Mouse (Mus musculus) kidney, postnatal 0 days (tissue): Measurements from ENCODE around the gene Rit1. TPM values are rescaled to one million over a fixed set of nuclear protein-coding genes. Genes with fewer than 3 reads are reported as not detected.
"Not testable (repeated sequence)": the region's sequence is repeated elsewhere in the genome, so short reads cannot be mapped to it uniquely, and the experiment has no call there.

Source experiments
- ATAC-seq: fragments of 200-750 bp; cut with Nextera tagmentation; replicated peaks from 2 replicates; pipeline ENCODE4 v1.8.0; 2017; ENCODE audit warnings: low read depth, moderate number of reproducible peaks, moderate TSS enrichment, moderate library complexity; ENCODE audit not compliant: low FRiP score
- DNase-seq: peaks from one replicate; pipeline ENCODE4 v3.0.0-alpha.2; 2016; ENCODE audit warnings: low spot score
- H3K27ac ChIP-seq: fragments of 300-500 bp; sonication (generic); 2 replicates; pipeline ENCODE4 v1.5.1; 2014; ENCODE audit warnings: mild to moderate bottlenecking
- H3K27me3 ChIP-seq: fragments of 300-500 bp; sonication (generic); 2 replicates; pipeline ENCODE4 v1.6.1; 2014; ENCODE audit warnings: low read length, mixed read lengths; ENCODE audit not compliant: insufficient read depth
- H3K36me3 ChIP-seq: fragments of 300-500 bp; sonication (generic); 2 replicates; pipeline ENCODE4 v1.6.1; 2014; ENCODE audit warnings: low read length, mixed read lengths; ENCODE audit not compliant: insufficient read depth
- H3K4me1 ChIP-seq: fragments of 300-500 bp; sonication (generic); replicated peaks from 2 replicates; pipeline ENCODE4 v1.6.1; 2014; ENCODE audit warnings: antibody characterized with exemption, low read length, mixed read lengths; ENCODE audit not compliant: insufficient read depth
- H3K4me2 ChIP-seq: fragments of 300-500 bp; sonication (generic); 2 replicates; pipeline ENCODE4 v1.6.1; 2014; ENCODE audit warnings: mild to moderate bottlenecking, low read length, moderate library complexity, mixed read lengths
- H3K4me3 ChIP-seq: fragments of 300-500 bp; sonication (generic); replicated peaks from 2 replicates; pipeline ENCODE4 v1.5.1; 2014; ENCODE audit warnings: low read depth, low read length
- H3K9ac ChIP-seq: fragments of 300-500 bp; sonication (generic); 2 replicates; pipeline ENCODE4 v1.6.1; 2014; ENCODE audit warnings: low read depth, low read length
- H3K9me3 ChIP-seq: fragments of 300-500 bp; sonication (generic); replicated peaks from 2 replicates; pipeline ENCODE4 v1.6.1; 2016; ENCODE audit warnings: low read length, inconsistent platforms, mixed read lengths
- CTCF ChIP-seq: IDR thresholded peaks from 2 replicates; pipeline ENCODE4 v1.5.1; 2016; ENCODE audit warnings: antibody characterized with exemption, low read depth, mild to moderate bottlenecking, moderate library complexity
- WGBS: fragments of 180-500 bp; shearing (Covaris S2); extraction: QIAGEN DNeasy Blood & Tissue Kit; methylation state at CpG from one replicate; pipeline ENCODE4 v1.1.7; 2014; 5-methylcytosine and 5-hydroxymethylcytosine counted together
- polyA plus RNA-seq: library from polyadenylated mRNA; unstranded; fragments of >200 nt; fragmentation: Nextera tagmentation; extraction: Ambion mirVana; gene quantifications from 2 replicates; pipeline ENCODE4 v1.2.1, GENCODE M21; 2015

Rit1 gene
- polyA plus RNA-seq, 1 experiment from 2014 or later, result 62.5 TPM

DNA sequence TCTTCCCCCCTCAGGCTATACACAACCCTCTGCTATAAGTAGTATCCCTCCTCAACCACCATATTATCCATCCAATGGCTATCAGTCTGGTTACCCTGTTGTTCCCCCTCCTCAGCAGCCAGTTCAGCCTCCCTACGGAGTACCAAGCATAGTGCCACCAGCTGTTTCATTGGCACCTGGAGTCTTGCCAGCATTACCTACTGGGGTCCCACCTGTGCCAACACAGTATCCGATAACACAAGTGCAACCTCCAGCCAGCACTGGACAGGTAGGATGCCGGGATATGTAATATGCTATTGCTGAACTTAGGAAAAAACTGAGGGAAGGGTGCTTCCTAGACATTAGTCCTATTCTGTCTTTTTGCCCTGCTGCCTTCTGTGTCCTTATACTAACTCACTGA lies 16.4 kb upstream of the Rit1 start:
- H3K4me1 ChIP-seq, result no peaks in the 10 kb centered on the region
- H3K27me3 ChIP-seq, result no peaks in the 10 kb centered on the region
- TF ChIP-seq CTCF, result no peak
- no peak overlapping the region for H3K4me3 ChIP-seq
- no peak overlapping the region for H3K4me2 ChIP-seq
- ATAC-seq (no peak), DNase-seq (no peak)
- WGBS, result 90% methylated on average over 3 of the region's 3 CpGs
- no peak overlapping the region for H3K9ac ChIP-seq
- no peaks in the 10 kb centered on the region for H3K9me3 ChIP-seq
- no peak overlapping the region for H3K27ac ChIP-seq
- peaks cover 80% of the 10 kb centered on the region for H3K36me3 ChIP-seq

DNA sequence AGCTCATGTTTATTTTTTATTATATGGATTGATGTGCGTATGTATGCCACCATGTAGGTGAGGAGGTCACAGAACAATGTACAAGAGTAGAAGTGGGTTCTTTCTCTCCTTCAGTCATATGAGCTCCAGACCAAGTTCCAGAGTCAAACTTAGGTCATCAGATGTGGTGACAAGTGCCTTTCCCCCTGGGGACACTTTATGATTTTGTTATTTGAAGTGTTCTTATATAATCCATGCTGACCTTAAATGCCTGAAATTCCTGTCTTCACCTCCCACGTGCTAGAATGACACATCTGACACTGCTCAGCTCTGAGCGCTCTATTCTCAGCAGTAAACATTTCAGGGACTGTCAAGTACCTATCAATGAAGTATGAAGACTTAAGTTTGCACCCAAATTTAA lies 15.4 kb upstream of the Rit1 start:
- no peak overlapping the region for H3K4me3 ChIP-seq
- no peak overlapping the region for H3K9ac ChIP-seq
- ATAC-seq (no peak), DNase-seq (no peak)
- H3K27me3 ChIP-seq, result no peaks in the 10 kb centered on the region
- WGBS, result 66% methylated on average over 3 of the region's 3 CpGs
- H3K9me3 ChIP-seq, result no peaks in the 10 kb centered on the region
- H3K27ac ChIP-seq, result no peak overlapping the region
- H3K4me1 ChIP-seq, result no peaks in the 10 kb centered on the region
- TF ChIP-seq CTCF, result no peak
- H3K4me2 ChIP-seq, result no peak overlapping the region
- H3K36me3 ChIP-seq, result peaks cover 73% of the 10 kb centered on the region

DNA sequence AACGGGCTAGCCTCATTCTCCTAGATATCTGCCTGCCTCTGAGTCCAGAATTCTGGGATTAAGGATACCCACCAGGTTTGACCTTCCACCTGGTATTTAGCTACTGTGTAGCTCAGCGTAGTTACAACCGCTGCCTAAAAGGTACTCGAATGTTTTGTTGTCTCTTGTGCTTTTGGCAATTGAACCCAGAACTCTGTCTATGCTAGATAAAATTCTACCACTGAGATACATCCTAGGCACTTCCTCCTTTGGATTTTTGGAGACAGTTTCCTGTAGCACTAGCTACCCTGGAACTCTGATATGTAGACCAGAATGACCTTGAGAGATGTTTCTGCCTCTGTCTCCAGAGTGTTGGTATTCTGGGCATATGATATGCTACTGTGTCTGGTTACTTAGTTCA lies 2.9 kb upstream of the Rit1 start:
- no peaks in the 10 kb centered on the region for H3K27me3 ChIP-seq
- ATAC-seq, result no peak
- H3K36me3 ChIP-seq, result peaks cover 44% of the 10 kb centered on the region
- no peak for DNase-seq
- H3K9me3 ChIP-seq, result no peaks in the 10 kb centered on the region
- no peak overlapping the region for H3K9ac ChIP-seq
- H3K4me2 ChIP-seq, result no peak overlapping the region
- no peak overlapping the region for H3K27ac ChIP-seq
- no peak for TF ChIP-seq CTCF
- no peak overlapping the region for H3K4me3 ChIP-seq
- 0 out of 2 replicates have a peak, but pooled peaks cover 8% of the 10 kb centered on the region for H3K4me1 ChIP-seq
- 94% methylated on average over 4 of the region's 4 CpGs for WGBS

DNA sequence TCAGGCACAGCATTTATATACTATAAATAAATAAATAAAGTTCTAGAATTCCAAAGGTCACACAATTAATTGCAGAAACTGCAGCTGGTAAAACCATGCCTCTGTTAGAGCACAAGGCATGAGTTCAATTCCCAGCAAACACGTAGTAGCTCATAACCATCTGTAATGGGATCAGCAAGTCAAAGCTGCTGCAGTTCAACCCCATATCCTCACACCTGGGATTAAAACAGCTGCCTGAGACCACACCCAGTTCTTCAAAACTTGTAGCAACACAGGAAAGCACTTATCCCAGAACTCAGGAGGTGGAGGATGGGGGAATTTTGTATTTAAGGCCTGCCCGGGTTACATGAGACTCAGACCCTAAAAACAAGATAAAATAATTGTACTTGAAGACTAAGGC lies 1.9 kb upstream of the Rit1 start:
- Histone ChIP-seq H3K9me3 (no peaks in the 10 kb centered on the region), H3K36me3 (peaks cover 34% of the 10 kb centered on the region), H3K4me1 (0 out of 2 replicates have a peak, but pooled peaks cover 8% of the 10 kb centered on the region), H3K9ac (no peak overlapping the region), H3K4me3 (no peak overlapping the region), H3K27me3 (no peaks in the 10 kb centered on the region), H3K4me2 (no peak overlapping the region), H3K27ac (peak overlapping the region; percentile 31; the same call in 1 of the 2 replicates)
- no peak for ATAC-seq
- 73% methylated on average over 2 of the region's 2 CpGs for WGBS
- TF ChIP-seq CTCF, result no peak
- no peak for DNase-seq

DNA sequence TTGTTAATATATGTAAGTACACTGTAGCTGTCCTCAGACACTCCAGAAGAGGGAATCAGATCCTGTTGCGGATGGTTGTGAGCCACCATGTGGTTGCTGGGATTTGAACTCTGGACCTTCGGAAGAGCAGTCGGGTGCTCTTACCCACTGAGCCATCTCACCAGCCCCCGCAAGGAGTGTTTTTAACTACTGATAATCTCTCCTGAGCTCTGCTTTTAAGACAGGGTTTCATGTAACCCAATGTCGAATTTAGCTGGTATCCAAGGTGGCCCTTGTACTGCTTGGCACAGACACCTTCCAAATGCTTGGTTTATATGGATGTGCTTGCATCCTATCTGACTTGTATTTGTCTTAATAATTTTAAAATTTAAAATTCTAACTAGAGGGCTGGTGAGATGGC lies 922 bp upstream of the Rit1 start:
- not testable (repeated sequence) for H3K4me1 ChIP-seq, H3K4me2 ChIP-seq, H3K27me3 ChIP-seq, H3K27ac ChIP-seq, H3K9ac ChIP-seq, H3K9me3 ChIP-seq, H3K4me3 ChIP-seq, ATAC-seq, DNase-seq
- 80% methylated on average over 5 of the region's 5 CpGs for WGBS
- peaks cover 29% of the 10 kb centered on the region for H3K36me3 ChIP-seq

DNA sequence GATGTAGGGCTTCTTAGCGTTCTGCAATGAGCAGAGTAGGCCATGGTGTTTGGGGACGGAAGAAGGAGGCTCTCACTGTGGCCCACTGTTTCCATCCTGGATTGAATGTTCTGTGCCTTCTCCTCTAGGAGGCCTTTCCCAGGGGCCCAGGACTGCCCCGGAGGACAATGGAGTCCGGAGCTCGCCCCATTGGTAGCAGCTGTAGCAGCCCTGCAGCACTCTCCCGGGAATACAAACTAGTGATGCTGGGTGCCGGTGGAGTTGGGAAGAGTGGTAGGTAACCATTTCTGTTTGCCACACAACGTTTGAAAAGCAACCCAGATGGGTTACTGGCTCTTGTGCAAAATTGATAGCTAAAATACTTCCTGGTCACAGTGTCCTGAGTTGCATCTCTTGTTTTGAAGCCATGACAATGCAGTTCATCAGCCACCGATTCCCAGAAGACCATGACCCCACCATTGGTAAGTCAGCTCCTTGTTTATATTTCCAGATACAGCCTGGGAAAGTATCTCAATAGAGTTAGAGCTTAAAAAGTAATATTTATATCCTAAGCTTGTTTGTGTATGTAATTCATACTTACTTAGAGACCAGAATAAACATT lies 660 bp downstream of the Rit1 start:
- 2% methylated on average over 9 of the region's 9 CpGs for WGBS
- peak overlapping the region; percentile 69 for H3K9ac ChIP-seq
- DNase-seq (peak; percentile 69), ATAC-seq (0 out of 2 replicates have a peak, but pooled peaks have one; percentile 8)
- H3K27me3 ChIP-seq, result no peaks in the 10 kb centered on the region
- H3K36me3 ChIP-seq, result peaks cover 25% of the 10 kb centered on the region; the same call in 1 of the 2 replicates
- peak overlapping the region; percentile 79 for H3K27ac ChIP-seq
- H3K4me3 ChIP-seq, result peak overlapping the region; percentile 80
- peak overlapping the region; percentile 67 for H3K4me2 ChIP-seq
- 0 out of 2 replicates have a peak, but pooled peaks cover 8% of the 10 kb centered on the region for H3K4me1 ChIP-seq
- no peaks in the 10 kb centered on the region for H3K9me3 ChIP-seq
- TF ChIP-seq CTCF, result no peak
